Mouse (Mus musculus) heart, postnatal 14 days (tissue): ENCODE results near the gene Socs4. TPM values are rescaled to one million over a fixed set of nuclear protein-coding genes. Genes with fewer than 3 reads are reported as not detected.

Experiments
- DNase-seq, 2 experiments: peaks; one replicate each; pipeline ENCODE4 v3.0.0; 2021 to 2022
- intact Hi-C: fragments of 180-260 bp; cut with DNase I; formaldehyde crosslinking; loops from one replicate; pipeline ENCODE4 v1.15.1; 2025
- long read RNA-seq, 2 experiments: library from polyadenylated mRNA; stranded (forward); transcript quantifications; one replicate each; pipeline ENCODE4 v2.0.0; 2021
- total RNA-seq, 2 experiments: library from RNA; stranded (reverse); gene quantifications; 2 replicates each; pipeline ENCODE4 v1.2.3; 2021

Gene Socs4
- total RNA-seq = 10 to 100 TPM; 16.3 to 20.0 TPM
- long read RNA-seq, experiment 1, full-length matches to known transcripts = 1 of 3 reads
- long read RNA-seq, experiment 1, partial matches to known transcripts = 0 of 3 reads
- long read RNA-seq, experiment 1, other reads (novel, unspliced or antisense) = 2 of 3 reads
- long read RNA-seq, experiment 2, full-length matches to known transcripts = 2 of 2 reads
- long read RNA-seq, experiment 2, partial matches to known transcripts = 0 of 2 reads
- long read RNA-seq, experiment 2, other reads (novel, unspliced or antisense) = 0 of 2 reads

DNA sequence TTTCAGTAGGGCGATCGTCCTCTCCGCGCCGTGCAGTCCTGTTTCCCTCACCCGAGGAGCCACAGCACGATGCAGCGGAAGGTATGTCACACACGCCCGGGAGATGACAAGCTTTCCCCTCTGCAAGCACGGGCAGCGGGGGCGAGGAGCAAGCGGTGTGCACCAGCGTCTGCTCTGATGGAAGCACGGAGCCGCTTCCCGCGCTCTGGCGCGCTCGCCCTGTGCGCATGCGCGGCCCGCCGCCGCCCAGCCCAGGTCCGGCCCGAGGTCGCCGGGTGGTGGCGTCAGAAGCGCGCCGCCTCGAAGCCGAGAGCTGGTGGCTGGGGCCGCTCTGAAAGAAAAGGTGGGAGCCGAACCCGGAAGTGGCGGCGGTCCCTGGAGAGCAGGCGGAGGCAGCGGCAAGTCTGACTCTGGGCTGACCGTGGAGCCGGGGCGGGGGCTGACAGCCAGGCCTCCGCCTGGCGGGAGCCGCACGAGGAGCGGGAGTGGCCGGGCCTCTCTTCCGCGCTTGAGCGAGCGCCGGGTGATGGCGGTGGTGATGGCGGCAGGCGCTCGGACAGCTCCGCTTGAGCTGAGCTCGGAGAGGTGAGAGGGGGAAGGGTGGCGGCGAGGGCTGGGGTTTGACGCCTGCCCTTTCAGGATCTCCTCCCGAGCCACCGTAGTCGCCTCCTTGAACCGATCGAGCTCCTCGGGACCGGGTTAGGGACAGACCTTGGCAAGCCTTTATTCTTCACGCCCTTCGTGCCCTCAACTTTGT is at the start of gene Socs4, which contains the start of gene Wdhd1:
Gene Socs4 (plus strand): TSS at position 295 of the 757 bp plus-strand sequence.
Gene Wdhd1 (minus strand): TSS at position 221 of the 757 bp plus-strand sequence.
- DNase-seq = peak; percentile 97
- intact Hi-C loops = loop anchor here (2.0 kb wide), 2 partner anchors 22 to 122 kb away; partner anchors contain the start of gene Mapk1ip1l

DNA sequence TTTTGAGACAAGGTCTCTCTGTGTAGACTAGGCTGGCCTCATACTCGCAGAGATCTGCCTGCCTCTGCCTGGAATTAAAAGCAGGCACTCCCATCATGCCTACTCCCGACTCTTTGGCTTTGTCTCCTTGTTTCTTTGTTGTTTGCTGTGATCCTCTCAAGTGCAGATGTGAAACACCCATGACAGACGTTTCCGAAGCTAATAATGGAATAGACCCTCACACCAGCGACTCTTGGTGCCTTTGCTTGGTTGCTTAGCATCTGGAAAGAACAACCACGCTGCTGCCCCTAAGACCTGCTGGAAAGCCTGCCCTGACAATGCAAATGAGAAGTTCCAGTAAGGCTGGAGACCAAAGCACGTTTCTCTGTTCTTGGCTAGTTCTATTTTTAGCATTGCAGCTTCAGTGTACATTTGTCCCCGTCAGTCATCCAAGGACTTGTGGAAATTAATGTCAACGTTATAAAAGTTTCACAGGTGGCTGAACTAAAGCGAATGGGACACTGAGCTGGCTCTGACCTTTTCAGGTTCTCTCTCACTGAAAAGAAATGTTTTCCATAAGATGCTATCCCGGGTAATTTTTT is 46.8 kb upstream of the Socs4 start:
- intact Hi-C loops = no loop called here
- DNase-seq = no peak

DNA sequence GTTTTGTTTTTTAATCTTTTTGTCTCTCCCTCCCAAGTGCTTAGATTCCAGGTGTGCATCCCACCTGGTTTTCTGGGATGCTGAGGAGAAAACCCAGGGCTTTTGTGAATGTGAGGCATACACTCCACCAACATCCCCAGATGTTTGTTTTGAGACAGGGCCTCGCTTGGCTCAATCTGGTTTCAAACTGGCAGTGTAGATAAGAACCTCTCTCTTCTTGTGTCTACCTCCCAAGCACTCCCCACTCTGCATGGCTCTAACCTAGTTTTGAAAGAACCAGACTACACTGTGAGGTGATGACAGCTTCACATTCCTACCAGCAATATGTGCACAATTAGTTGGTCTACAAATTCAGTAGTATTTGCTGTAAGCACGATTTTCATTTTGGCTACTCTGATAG is 43.1 kb upstream of the Socs4 start:
- intact Hi-C loops = no loop called here
- no peak for DNase-seq

DNA sequence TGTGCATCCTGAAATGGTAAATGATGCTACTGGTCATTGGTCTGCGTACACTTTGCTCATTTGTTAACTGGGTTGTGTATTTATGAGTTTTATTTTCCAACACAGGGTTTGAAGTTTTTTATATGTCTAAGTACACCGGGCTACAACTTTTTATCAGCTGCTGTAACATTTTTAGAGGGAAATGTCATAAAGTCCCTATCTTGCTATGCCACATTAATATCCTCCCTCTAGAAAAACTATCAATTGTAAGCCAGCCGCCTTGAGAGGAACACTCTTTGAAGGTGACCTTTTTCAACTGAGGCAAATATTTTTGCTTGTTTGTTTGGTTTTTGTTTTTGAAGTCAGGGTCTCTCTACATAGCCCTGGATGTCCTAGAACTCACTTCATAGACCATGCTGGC is 42.7 kb upstream of the Socs4 start:
- no peak for DNase-seq
- intact Hi-C loops = no loop called here

DNA sequence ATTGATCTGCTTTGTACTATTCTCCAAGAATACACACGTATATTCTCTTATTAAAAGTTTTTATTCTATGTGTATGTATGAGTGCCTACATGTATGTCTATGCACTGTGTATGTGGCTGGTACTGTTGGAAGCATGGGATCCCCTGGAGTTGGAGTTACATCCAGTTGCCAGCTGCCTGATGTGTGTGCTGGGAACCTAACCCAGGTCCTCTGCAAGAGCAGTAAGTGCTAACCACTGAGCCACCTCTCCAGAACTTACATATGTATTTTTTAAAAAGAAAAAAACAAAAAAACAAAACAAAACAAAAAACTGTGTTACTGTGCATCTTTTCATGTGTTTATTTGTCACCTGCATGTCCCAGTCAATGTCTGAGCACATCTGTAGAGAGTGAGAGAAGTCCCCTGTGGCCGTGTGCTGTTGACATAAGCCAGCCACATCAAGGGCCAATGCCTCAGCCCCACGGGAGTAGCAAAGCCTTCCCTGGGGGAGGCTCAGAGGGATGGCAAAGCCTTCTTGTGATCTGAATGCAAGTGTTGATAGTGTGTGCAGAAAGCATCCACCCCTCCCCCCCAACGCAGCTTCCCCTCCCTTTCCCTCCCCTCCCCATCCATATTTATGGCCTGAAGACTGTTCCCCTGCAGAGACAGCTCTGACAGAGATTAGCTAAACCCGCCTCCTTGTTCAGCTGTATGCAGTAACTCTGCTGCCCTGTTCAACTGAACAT is 42.0 kb upstream of the Socs4 start:
- DNase-seq = no peak
- intact Hi-C loops = no loop called here

DNA sequence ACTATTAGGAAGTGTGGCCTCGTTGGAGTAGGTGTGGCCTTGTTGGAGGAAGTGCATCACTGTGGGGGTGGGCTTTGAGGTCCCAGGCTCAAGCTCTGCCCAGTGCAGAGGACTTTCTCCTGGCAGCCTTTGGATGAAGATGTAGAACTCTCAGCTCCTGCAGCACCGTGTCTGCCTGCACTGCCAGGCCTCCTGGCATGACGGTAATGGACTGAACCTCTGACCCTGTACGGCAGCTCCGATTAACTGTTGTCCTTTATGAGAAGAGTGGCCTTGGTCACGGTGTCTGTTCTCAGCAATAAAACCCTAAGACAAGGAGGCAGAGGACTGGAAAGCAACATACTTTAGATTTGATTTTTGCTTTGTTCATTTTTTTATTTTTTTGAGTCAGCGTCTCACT is 40.2 kb upstream of the Socs4 start:
- intact Hi-C loops = no loop called here
- DNase-seq = no peak

DNA sequence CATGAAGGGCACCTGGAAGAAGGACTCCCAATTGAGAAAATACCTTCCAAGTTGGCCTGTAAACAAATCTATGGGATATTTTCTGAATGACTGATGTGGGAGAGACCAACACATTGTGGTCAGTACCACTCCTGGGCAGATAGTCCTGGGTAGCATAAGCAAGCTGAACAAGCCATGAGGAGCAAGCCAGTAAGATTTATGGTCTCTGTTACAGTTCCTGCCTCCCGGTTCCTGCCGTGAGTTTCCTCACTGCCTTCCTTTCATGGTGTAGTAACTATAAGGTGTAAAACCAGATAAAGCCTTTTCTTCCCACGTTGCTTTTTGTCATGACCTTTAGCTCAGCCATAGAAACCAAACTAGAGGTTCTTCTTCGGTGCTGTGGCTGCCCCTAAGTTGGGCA is 39.4 kb upstream of the Socs4 start:
- intact Hi-C loops = no loop called here
- DNase-seq = no peak

DNA sequence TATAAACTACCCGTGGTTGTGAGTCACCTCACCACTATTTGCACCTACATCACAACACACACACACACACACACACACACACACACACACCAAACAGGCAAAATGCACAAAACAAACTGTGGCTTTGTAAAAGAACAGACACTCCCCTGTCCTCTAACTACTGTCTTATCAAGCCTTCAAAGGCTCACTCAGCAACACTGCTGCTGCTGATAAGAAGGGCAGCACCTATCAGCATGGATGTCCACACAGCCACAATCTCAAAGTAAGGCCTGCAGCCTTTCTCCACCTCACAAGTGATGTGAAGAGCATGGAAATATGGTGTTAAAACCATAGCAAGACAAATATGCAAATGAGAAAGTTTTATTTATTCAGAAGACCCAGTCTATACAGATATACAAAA is 36.1 kb upstream of the Socs4 start:
- intact Hi-C loops = no loop called here
- DNase-seq = no peak

DNA sequence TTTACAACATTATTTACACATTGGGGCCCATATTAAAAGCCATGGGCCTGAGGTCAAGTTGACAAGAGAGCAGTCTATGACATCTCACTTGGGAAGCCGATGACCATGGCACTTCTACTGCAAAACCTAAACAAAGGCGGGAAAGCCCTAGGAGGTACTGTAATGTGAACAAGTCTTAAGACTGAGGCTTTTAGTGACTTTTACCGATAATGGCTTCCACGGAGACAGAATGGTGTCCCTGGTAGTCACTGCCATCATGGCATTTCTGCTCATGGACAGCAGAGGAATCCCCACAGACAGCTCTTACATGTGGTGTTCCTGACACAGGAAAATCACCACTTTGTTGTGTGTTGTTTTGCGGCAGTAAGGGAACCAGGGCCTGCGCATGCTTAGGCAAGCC is 35.7 kb upstream of the Socs4 start:
- no peak for DNase-seq
- intact Hi-C loops = no loop called here

DNA sequence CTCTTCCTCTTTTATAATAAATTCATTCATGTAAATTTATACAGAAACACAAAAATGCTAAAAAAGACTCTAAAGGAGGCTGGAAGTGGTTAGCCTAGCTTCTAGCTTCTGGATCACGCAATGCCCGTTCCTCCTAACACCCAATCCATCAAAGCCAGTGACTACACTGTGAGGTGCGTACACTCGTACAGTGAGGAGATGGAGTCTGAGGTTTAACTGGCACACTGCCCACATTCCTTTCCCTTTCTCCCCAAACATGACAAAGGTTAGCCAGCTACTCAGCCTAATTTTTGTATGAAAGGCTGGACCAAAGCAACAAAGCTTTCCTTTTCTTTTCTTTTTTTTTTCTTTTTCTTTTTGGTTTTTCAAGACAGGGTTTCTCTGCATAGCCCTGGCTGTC is 34.0 kb upstream of the Socs4 start:
- intact Hi-C loops = no loop called here

DNA sequence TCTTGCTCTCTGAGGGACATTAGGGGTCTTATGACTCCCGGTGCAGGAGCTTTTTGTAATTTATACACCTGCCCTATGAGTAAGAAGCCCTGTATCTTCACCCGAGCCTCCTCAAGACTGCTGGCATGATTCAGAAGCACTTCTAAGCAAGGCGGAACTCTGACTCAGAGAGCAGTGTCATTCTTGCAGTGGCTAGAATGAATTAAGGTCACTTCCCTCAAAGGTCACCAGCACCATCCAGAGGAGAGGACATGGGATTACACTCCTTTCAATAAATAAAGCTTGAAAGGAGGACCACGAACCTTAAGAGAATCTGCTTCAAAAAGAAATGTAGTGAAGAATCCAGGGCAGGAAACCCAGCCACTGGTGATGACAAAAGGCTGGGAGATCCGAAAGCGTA is 26.9 kb upstream of the Socs4 start:
- peak; percentile 2 to 17 for DNase-seq
- intact Hi-C loops = loop anchor here (2.0 to 5.0 kb wide), 2 partner anchors 163 to 369 kb away; no protein-coding TSS in a partner anchor

More for the DNA sequence above, 34.0 kb upstream of the Socs4 start:
- DNase-seq = no peak

DNA sequence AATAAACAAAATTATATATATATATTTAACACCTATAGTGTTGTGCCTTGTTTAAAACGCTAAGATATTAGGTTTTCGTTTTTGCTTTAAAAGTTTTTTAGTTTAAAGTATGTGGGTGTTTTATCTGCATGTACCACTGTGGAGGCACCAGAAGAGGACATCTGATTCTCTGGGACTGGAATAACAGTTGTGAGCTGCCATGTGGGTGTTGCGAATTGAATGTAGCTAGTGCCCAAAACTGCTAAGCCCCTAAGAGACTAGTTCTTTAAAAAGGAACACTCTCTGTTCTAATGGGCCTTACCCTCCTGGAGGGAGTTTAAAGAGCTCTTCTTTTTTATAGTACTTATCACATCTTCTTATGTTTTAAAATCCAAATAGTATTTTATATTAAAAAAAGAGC is 11.9 kb upstream of the Socs4 start:
- intact Hi-C loops = no loop called here
- DNase-seq = no peak

DNA sequence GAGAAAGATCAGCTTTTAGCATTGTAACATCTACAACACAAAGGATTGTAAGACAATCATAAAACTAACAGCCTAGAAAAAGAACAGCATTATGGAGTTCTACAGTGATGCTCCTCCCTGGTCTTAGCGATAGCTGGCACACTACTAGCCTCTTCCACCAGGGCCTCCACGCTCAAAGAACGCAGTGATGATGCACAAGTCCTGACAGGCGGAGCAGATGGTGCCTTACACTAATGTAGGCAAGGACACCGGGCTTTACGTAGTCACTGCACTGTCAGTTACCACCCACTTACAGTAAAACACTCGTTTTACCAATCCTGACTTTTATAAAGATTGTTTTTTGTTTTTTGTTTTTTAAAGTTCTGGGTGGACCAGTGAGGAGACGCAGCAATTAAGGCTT is 10.9 kb upstream of the Socs4 start:
- DNase-seq = no peak
- intact Hi-C loops = no loop called here

DNA sequence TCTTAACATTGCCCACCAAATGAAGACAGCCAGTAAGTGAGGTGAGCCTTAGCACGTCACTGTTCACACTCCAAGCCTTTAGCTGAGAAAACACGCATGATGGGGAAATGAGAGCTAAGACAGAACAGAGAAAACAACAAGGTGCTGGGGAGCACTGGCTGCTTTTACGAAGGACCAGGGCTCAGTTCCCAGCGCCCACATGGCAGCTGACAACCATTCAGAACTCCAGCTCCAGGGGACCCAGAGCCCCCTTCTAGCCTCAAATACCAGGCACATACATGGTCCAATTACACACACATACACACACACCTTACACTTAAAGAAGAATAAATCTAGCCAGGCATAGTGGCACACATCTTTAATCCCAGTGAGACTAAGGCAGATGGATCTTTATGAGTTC is 7.7 kb upstream of the Socs4 start:
- no peak for DNase-seq
- intact Hi-C loops = no loop called here

DNA sequence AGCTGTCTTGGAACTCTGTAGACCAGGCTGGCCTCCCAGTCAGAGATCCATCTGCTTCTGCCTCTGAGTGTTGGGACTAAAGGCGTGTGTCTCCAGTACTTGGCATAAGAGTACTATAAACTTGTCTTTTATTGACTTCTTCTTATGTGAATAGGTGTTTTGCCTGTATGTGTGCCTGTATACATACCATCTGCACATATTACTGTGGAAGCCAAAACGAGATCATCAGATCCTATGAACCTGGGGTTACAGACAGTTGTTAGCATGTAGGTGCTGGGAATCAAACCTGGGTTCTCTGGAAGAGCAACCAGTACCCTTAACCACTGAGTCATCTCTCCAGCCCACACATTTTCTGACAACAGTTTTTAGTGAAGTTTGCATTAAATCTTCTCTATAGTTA is 7.0 kb upstream of the Socs4 start:
- intact Hi-C loops = no loop called here
- no peak for DNase-seq

DNA sequence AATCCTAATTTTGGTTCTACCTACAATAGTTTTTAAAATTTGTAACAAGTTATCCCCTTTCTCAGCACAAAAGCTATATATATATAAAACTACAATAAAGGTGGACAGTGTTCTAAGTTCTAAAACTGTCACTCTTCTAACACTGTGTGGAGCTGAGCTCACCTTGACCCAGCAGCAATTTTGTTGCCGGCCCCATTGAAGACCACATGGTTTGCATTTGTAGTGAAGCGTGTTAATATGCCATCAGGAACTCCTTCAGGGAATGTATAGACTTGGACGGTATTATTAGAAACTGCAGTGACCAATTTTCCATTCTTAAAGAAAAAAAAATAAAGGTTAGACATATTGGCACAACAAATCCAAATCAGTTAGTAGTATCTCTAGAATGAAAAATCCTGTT is 3.0 kb upstream of the Socs4 start:
- intact Hi-C loops = no loop called here
- DNase-seq = no peak

DNA sequence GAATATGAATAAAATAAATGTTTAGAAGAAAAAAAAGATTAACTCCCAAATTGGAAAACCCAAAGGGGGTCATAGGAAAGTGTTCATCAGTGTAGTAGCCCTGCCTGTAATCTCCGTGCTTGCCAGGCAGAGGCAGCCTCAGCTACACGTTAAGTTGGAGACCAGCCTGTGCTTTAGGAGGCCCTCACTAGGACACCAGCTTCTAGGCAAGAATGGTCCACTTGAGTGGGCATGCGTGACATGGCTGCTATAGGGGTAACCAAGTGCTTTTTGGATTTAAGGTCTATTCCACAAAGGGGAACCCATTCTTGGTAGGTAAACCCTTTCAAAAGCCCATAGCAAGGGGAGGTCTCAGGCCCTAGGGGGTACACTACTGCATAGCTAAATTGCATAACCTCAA is 1.3 kb upstream of the Socs4 start:
- intact Hi-C loops = no loop called here
- no peak for DNase-seq

DNA sequence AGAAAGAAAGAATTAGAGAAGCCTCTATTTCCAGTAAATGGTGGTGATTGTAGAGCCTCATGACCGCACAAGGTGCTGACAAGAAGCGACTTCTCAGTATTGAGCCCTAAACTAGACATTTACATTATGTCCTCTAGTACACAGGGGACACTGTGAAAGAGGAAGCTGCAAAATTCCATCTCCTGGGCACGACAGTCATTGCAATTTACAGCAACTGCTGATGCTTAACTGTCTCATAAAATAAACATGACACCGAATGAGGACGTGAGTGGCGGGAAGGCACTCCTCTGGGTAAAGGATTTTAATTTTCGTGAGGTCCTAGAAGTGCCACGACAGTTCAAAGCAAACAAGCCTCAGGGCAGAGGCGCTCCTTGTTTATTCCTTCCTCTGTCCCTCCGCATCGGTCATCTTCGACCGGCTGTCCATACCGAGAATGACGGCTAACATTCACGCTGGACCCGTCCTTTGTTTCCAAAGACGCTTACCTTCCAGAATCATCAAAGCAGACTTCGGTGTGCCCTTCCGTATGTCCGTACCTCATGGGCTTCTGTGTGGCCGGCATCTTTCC is 611 bp upstream of the Socs4 start:
- DNase-seq = no peak
- intact Hi-C loops = loop anchor here (2.0 kb wide), 2 partner anchors 23 to 123 kb away; partner anchors contain the start of gene Mapk1ip1l

DNA sequence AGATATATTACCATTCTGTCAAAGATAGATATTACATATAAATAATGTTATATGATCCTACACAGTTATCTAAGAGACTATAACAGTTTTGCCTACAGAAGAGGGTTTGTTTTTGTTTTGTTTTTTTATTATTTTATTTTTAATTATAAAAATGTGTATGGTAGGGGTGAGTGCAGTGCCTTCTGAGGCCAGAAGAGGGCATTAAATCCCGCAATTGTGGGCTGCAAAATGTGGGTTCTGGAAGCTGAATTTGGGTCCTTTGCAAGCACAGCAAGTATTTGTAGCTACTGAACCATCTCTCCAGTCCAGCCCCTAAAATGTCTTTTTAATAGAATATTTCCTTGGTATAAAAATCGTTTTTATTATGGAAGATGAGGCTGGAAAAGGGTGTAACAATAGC is 2.3 kb downstream of the Socs4 start:
- intact Hi-C loops = no loop called here
- DNase-seq = no peak

DNA sequence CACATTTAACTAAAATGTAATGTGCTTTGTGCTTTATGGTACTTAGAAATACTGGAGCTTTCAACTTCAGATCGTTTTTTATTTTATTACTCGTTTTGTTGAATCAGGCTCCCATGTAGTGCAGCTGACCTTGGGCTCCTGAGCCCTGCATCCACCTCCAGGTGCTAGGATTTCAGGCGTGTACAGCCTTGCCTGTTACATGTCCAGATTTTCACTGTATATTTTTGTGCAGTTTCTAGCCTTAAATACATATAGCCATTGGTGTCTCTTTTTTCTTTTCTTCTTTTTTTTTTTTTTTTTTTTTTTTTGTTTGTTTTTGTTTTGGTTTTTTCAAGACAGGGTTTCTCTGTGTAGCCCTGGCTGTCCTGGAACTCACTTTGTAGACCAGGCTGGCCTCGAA is 4.8 kb downstream of the Socs4 start:
- DNase-seq = no peak
- intact Hi-C loops = no loop called here

DNA sequence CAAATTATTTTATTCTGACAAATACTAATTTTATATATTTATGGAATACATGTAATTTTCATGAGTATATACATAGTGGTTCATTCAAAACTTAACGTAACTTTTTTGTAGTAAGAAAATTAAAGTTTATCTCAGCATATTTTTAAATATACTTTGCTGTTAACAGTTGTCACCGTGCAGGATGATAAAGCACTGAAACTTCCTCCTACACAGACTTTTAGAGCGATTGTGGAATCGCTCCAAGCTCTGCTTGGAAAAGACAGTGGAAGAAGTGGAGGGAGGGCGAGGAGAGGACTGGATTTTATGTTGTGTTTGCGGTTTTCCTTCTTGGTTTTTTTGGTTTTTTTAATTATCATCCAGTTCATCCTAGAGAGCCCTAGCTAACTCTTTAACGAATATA is 6.8 kb downstream of the Socs4 start:
- DNase-seq = no peak
- intact Hi-C loops = no loop called here
